Mouse (Mus musculus): ENCODE measurements around the gene Arglu1. TPM values are rescaled to one million over a fixed set of nuclear protein-coding genes. Genes with fewer than 3 reads are reported as not detected.
A peak's percentile ranks its signal among the peaks of the same experiment; 100 is the strongest.

Arglu1 gene
- polyA plus RNA-seq, 1 experiment from 2014 or later = 59.2 TPM

DNA sequence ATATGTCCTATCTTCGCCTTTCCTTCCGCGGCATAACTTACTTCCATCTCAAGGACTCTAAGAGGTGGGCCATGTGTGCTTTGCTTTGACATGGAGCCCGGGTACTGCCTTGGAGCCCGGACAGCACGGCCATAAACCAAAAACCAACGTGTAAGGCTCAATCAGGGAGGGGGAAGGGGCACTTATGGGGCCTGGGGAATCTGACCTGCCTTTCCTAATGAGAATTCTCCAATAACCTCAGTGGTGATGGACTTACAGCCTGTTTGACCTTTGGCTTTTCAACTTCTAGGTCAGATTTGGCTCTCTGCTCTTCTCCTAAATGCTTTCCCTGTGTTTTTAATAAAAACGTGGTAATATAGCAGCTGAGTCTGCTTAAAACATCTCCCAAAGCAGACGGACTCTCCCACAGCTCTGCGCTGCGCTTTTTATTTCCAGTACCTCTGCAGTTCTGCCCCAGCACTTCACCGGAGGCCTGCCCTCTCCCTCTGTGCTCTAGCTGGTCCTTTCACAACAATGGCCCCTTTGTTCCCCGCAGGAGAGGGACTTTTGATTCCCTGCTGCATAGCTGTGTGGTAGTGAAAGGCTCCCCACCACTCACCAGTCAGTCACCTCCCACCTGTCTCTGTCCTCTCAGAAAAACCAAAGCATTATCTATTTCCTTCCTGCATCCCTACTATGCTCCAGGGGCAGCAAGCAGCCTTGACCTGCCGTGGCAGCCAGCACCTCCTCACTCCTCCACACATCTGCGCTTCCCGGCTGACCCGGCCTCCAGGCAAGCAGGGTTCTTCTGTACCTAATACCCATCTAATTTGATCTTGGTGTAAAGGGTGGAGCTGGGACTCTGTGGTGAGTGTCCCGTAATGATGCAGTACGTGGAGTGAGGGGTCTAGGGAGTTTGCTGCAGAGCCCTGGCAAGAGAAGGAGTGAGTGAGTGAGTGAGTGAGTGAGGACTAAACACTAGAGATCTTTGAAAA is 70.8 kb downstream of the Arglu1 start:
- Histone ChIP-seq H3K9me3 (replicated peaks) (no peaks in the 10 kb centered on the region), H3K9ac (no peak overlapping the region), H3K4me1 (replicated peaks) (no peaks in the 10 kb centered on the region), H3K4me3 (replicated peaks) (no peak overlapping the region), H3K27me3 (no peaks in the 10 kb centered on the region), H3K27ac (no peak overlapping the region), H3K4me2 (no peak overlapping the region), H3K36me3 (no peaks in the 10 kb centered on the region)
- DNase-seq = no peak
- 69% methylated on average over 19 of the region's 19 CpGs for WGBS (ENCODE audit: insufficient replicate concordance)
- ATAC-seq (ENCODE audit: low read depth) = no peak

Small RNA genes lying within 50 kb of the gene (microRNA-seq; reads per million reads assigned to microRNA genes)
- gene Mir7654 = 11.2 reads per million, percentile 26 among the genes with 10 or more reads in this experiment

Other genes with a start within 250 kb of the Arglu1 start
- 0.88 and 0.97 TPM in 2 replicates for gene Efnb2, start 29.3 kb downstream of the Arglu1 start, polyA plus RNA-seq (2015; fragmentation: Nextera tagmentation; extraction: Ambion mirVana)

Data from liver, embryonic 13.5 days (tissue).